Comparison of ENCODE assay signal across 15 mouse cellular contexts in genomic region chr5:120137038-120137437, GRCm38 (mm10). TPM values are rescaled to one million over a fixed set of nuclear protein-coding genes. Genes with fewer than 3 reads are reported as not detected.
DNase-seq lines count a peak whose midpoint lies in the region; ATAC-seq and TF ChIP-seq lines count a peak whose summit lies in the region.
"Had no signal": no experiment of that assay in that cellular context is flagged by ENCODE, and none has a peak within 500 bp of the region (broad histone marks: within the 10 kb centered on the region; RNA-seq: fewer than 3 reads in every experiment).

No protein-coding gene starts in this region.

- H3K9ac ChIP-seq in heart, embryonic 11.5 days (ENCODE audit: low read depth, low read length), result peak overlapping the region; percentile 66; the same call in 1 of the 2 replicates
- no peak overlapping the region for H3K9ac ChIP-seq in stomach, embryonic 15.5 days
- no peak overlapping the region for H3K9ac ChIP-seq in stomach, postnatal 0 days (ENCODE audit: low read length)
- peak overlapping the region; percentile 74 for H3K9ac ChIP-seq in liver, embryonic 14.5 days (replicated peaks)
- H3K9ac ChIP-seq in midbrain, embryonic 16.5 days (ENCODE audit: low read depth, low read length), result 0 out of 2 replicates have a peak overlapping the region, but pooled peaks have one; percentile 2
- H3K9ac ChIP-seq: embryonic facial prominence, embryonic 12.5 days; forebrain, embryonic 13.5 days; lung, embryonic 15.5 days had no signal

- no peak for TF ChIP-seq CTCF in stomach, postnatal 0 days (IDR thresholded peaks at IDR 0.05; ENCODE audit: low read depth)
- TF ChIP-seq CTCF in liver, embryonic 14.5 days (IDR thresholded peaks at IDR 0.05; ENCODE audit: low read depth), result no peak

- no peak for TF ChIP-seq EP300 in stomach, postnatal 0 days (optimal IDR thresholded peaks at IDR 0.05)
- TF ChIP-seq EP300 in liver, embryonic 14.5 days (IDR thresholded peaks at IDR 0.05; ENCODE audit: low read depth), result peak; percentile 71

- H3K9me3 ChIP-seq in heart, embryonic 11.5 days (replicated peaks; ENCODE audit: control insufficient read depth, low read length), result no peaks in the 10 kb centered on the region
- no peaks in the 10 kb centered on the region for H3K9me3 ChIP-seq in stomach, embryonic 15.5 days
- H3K9me3 ChIP-seq in stomach, postnatal 0 days (ENCODE audit: control insufficient read depth, low read length), result no peaks in the 10 kb centered on the region
- no peaks in the 10 kb centered on the region for H3K9me3 ChIP-seq in liver, embryonic 14.5 days (ENCODE audit: control insufficient read depth, low read length)
- no peaks in the 10 kb centered on the region for H3K9me3 ChIP-seq in midbrain, embryonic 16.5 days (replicated peaks; ENCODE audit: control insufficient read depth, low read length, poor library complexity, severe bottlenecking)
- H3K9me3 ChIP-seq: embryonic facial prominence, embryonic 12.5 days; forebrain, embryonic 13.5 days; lung, embryonic 15.5 days had no signal

- H3K4me1 ChIP-seq in heart, embryonic 11.5 days (ENCODE audit: control insufficient read depth, insufficient read depth, low read length), result peaks cover 25% of the 10 kb centered on the region
- H3K4me1 ChIP-seq in stomach, embryonic 15.5 days, result no peaks in the 10 kb centered on the region
- no peaks in the 10 kb centered on the region for H3K4me1 ChIP-seq in stomach, postnatal 0 days (replicated peaks; ENCODE audit: control insufficient read depth, insufficient read depth)
- H3K4me1 ChIP-seq in liver, embryonic 14.5 days (replicated peaks; ENCODE audit: control insufficient read depth in 2 of 2, insufficient read depth in 2 of 2, low read length in 1 of 2), result peaks cover 50 to 55% of the 10 kb centered on the region in 2 experiments
- H3K4me1 ChIP-seq in midbrain, embryonic 16.5 days (ENCODE audit: control insufficient read depth, insufficient read depth, low read length), result peaks cover 10% of the 10 kb centered on the region
- H3K4me1 ChIP-seq: lung, embryonic 15.5 days had no signal

- DNase-seq in heart, adult 9 months (ENCODE audit: low spot score in 2 of 2), result no peak
- no peak for DNase-seq in stomach, postnatal 0 days (ENCODE audit: low spot score)
- DNase-seq in liver, embryonic 14.5 days (ENCODE audit: low read depth in 3 of 3, low spot score in 3 of 3), result peak in 2 of 3 experiments; percentile 57 to 61
- no peak for DNase-seq in cerebellum, postnatal 4 days (ENCODE audit: low spot score in 2 of 2)
- DNase-seq in B cell, adult 2 months, result no peak
- DNase-seq: cerebellum, postnatal 14 days; heart, adult 2 months; kidney, adult 11 months; kidney, postnatal 10 days had no signal

- peaks cover 11% of the 10 kb centered on the region; the same call in 1 of the 2 replicates for H3K36me3 ChIP-seq in heart, embryonic 11.5 days (ENCODE audit: control insufficient read depth, insufficient read depth, low read length)
- peaks cover 11% of the 10 kb centered on the region; the same call in 1 of the 2 replicates for H3K36me3 ChIP-seq in stomach, embryonic 15.5 days
- peaks cover 5% of the 10 kb centered on the region for H3K36me3 ChIP-seq in stomach, postnatal 0 days (ENCODE audit: control insufficient read depth, insufficient read depth, low read length)
- H3K36me3 ChIP-seq in liver, embryonic 14.5 days (replicated peaks; ENCODE audit: control insufficient read depth, insufficient read depth, low read depth), result no peaks in the 10 kb centered on the region; the same call in none of the 2 replicates
- 0 out of 2 replicates have a peak, but pooled peaks cover 4% of the 10 kb centered on the region for H3K36me3 ChIP-seq in midbrain, embryonic 16.5 days (ENCODE audit: control insufficient read depth, insufficient read depth, low read length)

- peak overlapping the region; percentile 6 for H3K4me3 ChIP-seq in heart, embryonic 11.5 days (ENCODE audit: low read depth, low read length)
- no peak overlapping the region for H3K4me3 ChIP-seq in stomach, embryonic 15.5 days (replicated peaks)
- H3K4me3 ChIP-seq in stomach, postnatal 0 days (ENCODE audit: low read depth, low read length), result no peak overlapping the region
- peak overlapping the region; percentile 17 to 38 for H3K4me3 ChIP-seq in liver, embryonic 14.5 days (ENCODE audit: insufficient read depth in 1 of 2, low read depth in 2 of 2, low read length in 2 of 2)
- no peak overlapping the region for H3K4me3 ChIP-seq in midbrain, embryonic 16.5 days (ENCODE audit: low read depth, low read length)
- H3K4me3 ChIP-seq: embryonic facial prominence, embryonic 12.5 days; forebrain, embryonic 13.5 days; heart, adult 2 months; lung, embryonic 15.5 days had no signal

- H3K27me3 ChIP-seq in heart, embryonic 11.5 days (ENCODE audit: control insufficient read depth, insufficient read depth, low read length), result no peaks in the 10 kb centered on the region
- no peaks in the 10 kb centered on the region for H3K27me3 ChIP-seq in stomach, embryonic 15.5 days (replicated peaks)
- H3K27me3 ChIP-seq in stomach, postnatal 0 days (ENCODE audit: control insufficient read depth, insufficient read depth, low read length), result no peaks in the 10 kb centered on the region
- H3K27me3 ChIP-seq in liver, embryonic 14.5 days (ENCODE audit: control insufficient read depth, insufficient read depth, low read length), result no peaks in the 10 kb centered on the region
- no peaks in the 10 kb centered on the region for H3K27me3 ChIP-seq in midbrain, embryonic 16.5 days (ENCODE audit: control insufficient read depth, insufficient read depth, low read depth, low read length)
- H3K27me3 ChIP-seq: embryonic facial prominence, embryonic 12.5 days; forebrain, embryonic 13.5 days; lung, embryonic 15.5 days had no signal

- H3K27ac ChIP-seq in heart, embryonic 11.5 days (ENCODE audit: low read depth, low read length), result peak overlapping the region; percentile 67
- no peak overlapping the region for H3K27ac ChIP-seq in stomach, embryonic 15.5 days
- no peak overlapping the region for H3K27ac ChIP-seq in stomach, postnatal 0 days (replicated peaks)
- peak overlapping the region; percentile 93 for H3K27ac ChIP-seq in liver, embryonic 14.5 days
- H3K27ac ChIP-seq in midbrain, embryonic 16.5 days (ENCODE audit: low read length), result peak overlapping the region; percentile 48
- H3K27ac ChIP-seq: forebrain, embryonic 13.5 days; heart, adult 2 months; lung, embryonic 15.5 days had no signal

- 89% methylated on average over 5 of the region's 5 CpGs for WGBS in heart, embryonic 11.5 days (ENCODE audit: insufficient replicate concordance)
- 92% methylated on average over 5 of the region's 5 CpGs for WGBS in stomach, embryonic 15.5 days
- 97% methylated on average over 5 of the region's 5 CpGs for WGBS in stomach, postnatal 0 days
- whole genome bisulfite sequencing in liver, embryonic 14.5 days (ENCODE audit: insufficient replicate concordance), result 44% methylated on average over 5 of the region's 5 CpGs
- 83% methylated on average over 5 of the region's 5 CpGs for WGBS in midbrain, embryonic 16.5 days

- no peak for ATAC-seq in heart, embryonic 11.5 days (replicated peaks; ENCODE audit: insufficient number of reproducible peaks, low FRiP score, low TSS enrichment)
- ATAC-seq in stomach, embryonic 15.5 days (ENCODE audit: insufficient read depth, low FRiP score, low read depth), result peak; percentile 28; the same call in 1 of the 2 replicates
- ATAC-seq in stomach, postnatal 0 days (ENCODE audit: low FRiP score, low TSS enrichment), result no peak
- ATAC-seq in liver, embryonic 14.5 days (ENCODE audit: insufficient read depth), result peak; percentile 28
- no peak for ATAC-seq in midbrain, embryonic 16.5 days
- ATAC-seq: forebrain, embryonic 13.5 days had no signal

- H3K4me2 ChIP-seq in heart, embryonic 11.5 days, result peak overlapping the region; percentile 47
- no peak overlapping the region for H3K4me2 ChIP-seq in stomach, embryonic 15.5 days
- no peak overlapping the region for H3K4me2 ChIP-seq in stomach, postnatal 0 days (replicated peaks; ENCODE audit: low read depth)
- peak overlapping the region; percentile 90 for H3K4me2 ChIP-seq in liver, embryonic 14.5 days (ENCODE audit: low read depth)
- H3K4me2 ChIP-seq in midbrain, embryonic 16.5 days (ENCODE audit: low read length), result no peak overlapping the region
- H3K4me2 ChIP-seq: embryonic facial prominence, embryonic 12.5 days; forebrain, embryonic 13.5 days; lung, embryonic 15.5 days had no signal

RNA-seq across cellular contexts. Expression of gene Rbm19, which starts 20.8 kb away (rescaled TPM):
- 13.5 and 15.8 TPM in 2 replicates for polyA plus RNA-seq in heart, embryonic 11.5 days (2014; fragmentation: Nextera tagmentation; extraction: Ambion mirVana)
- 23.0 and 23.4 TPM in 2 replicates for polyA plus RNA-seq in stomach, embryonic 15.5 days (2015; fragmentation: Nextera tagmentation; extraction: Ambion mirVana)
- polyA plus RNA-seq in stomach, postnatal 0 days (2015; fragmentation: Nextera tagmentation; extraction: Ambion mirVana), result 9.4 and 10.8 TPM in 2 replicates
- polyA plus RNA-seq in liver, embryonic 14.5 days (2012; rRNA removed), result 6.7 and 6.8 TPM in 2 replicates
- polyA plus RNA-seq in liver, embryonic 14.5 days (2014; fragmentation: Nextera tagmentation; extraction: Ambion mirVana), result 10.9 and 11.1 TPM in 2 replicates
- polyA plus RNA-seq in midbrain, embryonic 16.5 days (2015; fragmentation: Nextera tagmentation; extraction: Ambion mirVana), result 18.7 and 19.3 TPM in 2 replicates

Comparison
In these comparisons a context has a peak if more than half of its experiments do, and no peak if none do; other contexts are left out.
1. ATAC-seq: peak in stomach, embryonic 15.5 days (single experiment) and liver, embryonic 14.5 days (single experiment); none in heart, embryonic 11.5 days (single experiment), stomach, postnatal 0 days (single experiment) and midbrain, embryonic 16.5 days (single experiment).
2. H3K27ac ChIP-seq: peak in heart, embryonic 11.5 days (single experiment), liver, embryonic 14.5 days (single experiment) and midbrain, embryonic 16.5 days (single experiment); none in stomach, embryonic 15.5 days (single experiment) and stomach, postnatal 0 days (single experiment).
3. H3K4me2 ChIP-seq: peak in heart, embryonic 11.5 days (single experiment) and liver, embryonic 14.5 days (single experiment); none in stomach, embryonic 15.5 days (single experiment), stomach, postnatal 0 days (single experiment) and midbrain, embryonic 16.5 days (single experiment).
4. H3K4me3 ChIP-seq: peak in heart, embryonic 11.5 days (single experiment) and liver, embryonic 14.5 days (2 of 2); none in stomach, embryonic 15.5 days (single experiment), stomach, postnatal 0 days (single experiment) and midbrain, embryonic 16.5 days (single experiment).
5. H3K9ac ChIP-seq: peak in heart, embryonic 11.5 days (single experiment), liver, embryonic 14.5 days (single experiment) and midbrain, embryonic 16.5 days (single experiment); none in stomach, embryonic 15.5 days (single experiment) and stomach, postnatal 0 days (single experiment).
6. DNase-seq: peak in liver, embryonic 14.5 days (2 of 3); none in heart, adult 9 months (0 of 2), stomach, postnatal 0 days (single experiment), cerebellum, postnatal 4 days (0 of 2) and B cell, adult 2 months (0 of 2).